Mouse (Mus musculus) lung, postnatal 25 days (tissue): ENCODE data around the gene Stxbp5l.
"Not testable (repeated sequence)": the region's sequence is repeated elsewhere in the genome, so short reads cannot be mapped to it uniquely, and the experiment has no call there.

Experiments
- DNase-seq: peaks from one replicate; pipeline ENCODE4 v3.0.0; 2022; ENCODE audit warnings: low spot score

The Stxbp5l gene

GRCm38 (mm10) chr16:37280206-37280605, 104.6 kb downstream of the Stxbp5l start:
- DNase-seq: no peak

- no peak for DNase-seq
Measured at GRCm38 (mm10) chr16:37273681-37274080, 111.1 kb downstream of the Stxbp5l start.

- no peak for DNase-seq
Measured at GRCm38 (mm10) chr16:37261678-37262077, 123.1 kb downstream of the Stxbp5l start.

GRCm38 (mm10) chr16:37219151-37219550, 165.6 kb downstream of the Stxbp5l start:
- DNase-seq: no peak

GRCm38 (mm10) chr16:37208783-37209182, 176.0 kb downstream of the Stxbp5l start:
- DNase-seq: no peak

GRCm38 (mm10) chr16:37194152-37194551, 190.6 kb downstream of the Stxbp5l start:
- no peak for DNase-seq

GRCm38 (mm10) chr16:37125190-37125589, 259.6 kb downstream of the Stxbp5l start:
- not testable (repeated sequence) for DNase-seq

- peak; percentile 20 for DNase-seq
Measured at GRCm38 (mm10) chr16:37109285-37109684, 275.5 kb downstream of the Stxbp5l start.

GRCm38 (mm10) chr16:37108763-37109162, 276.0 kb downstream of the Stxbp5l start:
- DNase-seq: no peak

GRCm38 (mm10) chr16:37094169-37094833, 290.5 kb downstream of the Stxbp5l start:
- DNase-seq: peak; percentile 5

GRCm38 (mm10) chr16:37089648-37090047, 295.1 kb downstream of the Stxbp5l start:
- DNase-seq: no peak

GRCm38 (mm10) chr16:37072354-37072753, 312.4 kb downstream of the Stxbp5l start:
- DNase-seq: no peak
